Mouse (Mus musculus) retina, postnatal 7 days (tissue): ENCODE data around the gene Ralgapa2.
A peak's percentile ranks its signal among the peaks of the same experiment; 100 is the strongest.

Source experiments
- DNase-seq: peaks from one replicate; pipeline ENCODE4 v3.0.0-alpha.2; 2012; ENCODE audit warnings: low read depth, low spot score

The Ralgapa2 gene

GRCm38 (mm10) chr2:146361969-146362368 lies 150.2 kb downstream of the Ralgapa2 start:
- DNase-seq: no peak

GRCm38 (mm10) chr2:146361076-146361475 lies 151.1 kb downstream of the Ralgapa2 start:
- DNase-seq: no peak

GRCm38 (mm10) chr2:146359676-146360075 lies 152.5 kb downstream of the Ralgapa2 start:
- no peak for DNase-seq

- no peak for DNase-seq
Measured at GRCm38 (mm10) chr2:146356524-146356923, 155.6 kb downstream of the Ralgapa2 start.

- DNase-seq: no peak
Measured at GRCm38 (mm10) chr2:146350230-146350629, 161.9 kb downstream of the Ralgapa2 start.

- DNase-seq: no peak
Measured at GRCm38 (mm10) chr2:146347942-146348341, 164.2 kb downstream of the Ralgapa2 start.

GRCm38 (mm10) chr2:146340090-146340489 lies 172.1 kb downstream of the Ralgapa2 start:
- DNase-seq: no peak

- DNase-seq: no peak
Measured at GRCm38 (mm10) chr2:146337540-146337939, 174.6 kb downstream of the Ralgapa2 start.

GRCm38 (mm10) chr2:146331894-146332476 lies 180.2 kb downstream of the Ralgapa2 start:
- DNase-seq: no peak

GRCm38 (mm10) chr2:146330772-146331281 lies 181.3 kb downstream of the Ralgapa2 start:
- DNase-seq: peak; percentile 76

- no peak for DNase-seq
Measured at GRCm38 (mm10) chr2:146330101-146330500, 182.0 kb downstream of the Ralgapa2 start.

- DNase-seq: no peak
Measured at GRCm38 (mm10) chr2:146326654-146327053, 185.5 kb downstream of the Ralgapa2 start.

- no peak for DNase-seq
Measured at GRCm38 (mm10) chr2:146324907-146325715, 187.0 kb downstream of the Ralgapa2 start.

- no peak for DNase-seq
Measured at GRCm38 (mm10) chr2:146324140-146324906, 187.8 kb downstream of the Ralgapa2 start.

- DNase-seq: no peak
Measured at GRCm38 (mm10) chr2:146323528-146323927, 188.6 kb downstream of the Ralgapa2 start.

- DNase-seq: no peak
Measured at GRCm38 (mm10) chr2:146322770-146323169, 189.4 kb downstream of the Ralgapa2 start.

- DNase-seq: no peak
Measured at GRCm38 (mm10) chr2:146322019-146322418, 190.1 kb downstream of the Ralgapa2 start.

GRCm38 (mm10) chr2:146320666-146321065 lies 191.5 kb downstream of the Ralgapa2 start:
- DNase-seq: no peak

GRCm38 (mm10) chr2:146314751-146315150 lies 197.4 kb downstream of the Ralgapa2 start:
- DNase-seq: no peak

- DNase-seq: no peak
Measured at GRCm38 (mm10) chr2:146313811-146314210, 198.3 kb downstream of the Ralgapa2 start.

GRCm38 (mm10) chr2:146310760-146311159 lies 201.4 kb downstream of the Ralgapa2 start:
- no peak for DNase-seq

GRCm38 (mm10) chr2:146310291-146310690 lies 201.9 kb downstream of the Ralgapa2 start:
- DNase-seq: no peak
